Mouse (Mus musculus) heart, adult 8-10 months (tissue): ENCODE data around the gene Aldh1a1. TPM values are rescaled to one million over a fixed set of nuclear protein-coding genes. Genes with fewer than 3 reads are reported as not detected.
"Not testable (repeated sequence)": the region's sequence is repeated elsewhere in the genome, so short reads cannot be mapped to it uniquely, and the experiment has no call there.

Source experiments
- DNase-seq: peaks from one replicate; pipeline ENCODE4 v3.0.0; 2022; ENCODE audit warnings: low spot score
- total RNA-seq, 4 experiments: library from RNA; stranded (reverse); gene quantifications; 2 replicates each; pipeline ENCODE4 v1.2.4; 2022

Aldh1a1 gene
- total RNA-seq, result 10 to 100 TPM; 13.8 to 26.4 (median 22.7) TPM

GRCm38 (mm10) chr19:20492491-20492890, at the start of gene Aldh1a1:
Gene Aldh1a1, plus strand, starts transcription at chr19:20492715.
- DNase-seq, result peak; percentile 74

- DNase-seq, result no peak
Measured at GRCm38 (mm10) chr19:20447807-20448206, 44.7 kb upstream of the Aldh1a1 start.

- peak; percentile 19 for DNase-seq
Measured at GRCm38 (mm10) chr19:20449546-20449945, 43.0 kb upstream of the Aldh1a1 start.

GRCm38 (mm10) chr19:20451045-20451444, 41.5 kb upstream of the Aldh1a1 start:
- no peak for DNase-seq

- DNase-seq, result peak; percentile 75
Measured at GRCm38 (mm10) chr19:20484497-20484896, 8.0 kb upstream of the Aldh1a1 start.

GRCm38 (mm10) chr19:20491950-20492349, 565 bp upstream of the Aldh1a1 start:
- DNase-seq, result peak; percentile 39

GRCm38 (mm10) chr19:20496476-20496875, 4.0 kb downstream of the Aldh1a1 start:
- DNase-seq, result no peak

GRCm38 (mm10) chr19:20505359-20505758, 12.8 kb downstream of the Aldh1a1 start:
- DNase-seq, result no peak

- no peak for DNase-seq
Measured at GRCm38 (mm10) chr19:20506936-20507615, 14.6 kb downstream of the Aldh1a1 start.

- DNase-seq, result no peak
Measured at GRCm38 (mm10) chr19:20508609-20509008, 16.1 kb downstream of the Aldh1a1 start.

GRCm38 (mm10) chr19:20511971-20512370, 19.5 kb downstream of the Aldh1a1 start:
- DNase-seq, result no peak

GRCm38 (mm10) chr19:20513181-20513580, 20.7 kb downstream of the Aldh1a1 start:
- DNase-seq, result no peak

- DNase-seq, result no peak
Measured at GRCm38 (mm10) chr19:20513688-20514361, 21.3 kb downstream of the Aldh1a1 start.

- no peak for DNase-seq
Measured at GRCm38 (mm10) chr19:20516481-20516880, 24.0 kb downstream of the Aldh1a1 start.

- not testable (repeated sequence) for DNase-seq
Measured at GRCm38 (mm10) chr19:20529156-20529555, 36.6 kb downstream of the Aldh1a1 start.

GRCm38 (mm10) chr19:20529921-20530696, 37.6 kb downstream of the Aldh1a1 start:
- DNase-seq, result peak; percentile 53

GRCm38 (mm10) chr19:20536538-20536937, 44.0 kb downstream of the Aldh1a1 start:
- peak; percentile 31 for DNase-seq

- DNase-seq, result no peak
Measured at GRCm38 (mm10) chr19:20541044-20541443, 48.5 kb downstream of the Aldh1a1 start.

GRCm38 (mm10) chr19:20541924-20542323, 49.4 kb downstream of the Aldh1a1 start:
- DNase-seq, result no peak

- DNase-seq, result no peak
Measured at GRCm38 (mm10) chr19:20543816-20544215, 51.3 kb downstream of the Aldh1a1 start.

GRCm38 (mm10) chr19:20544941-20545340, 52.4 kb downstream of the Aldh1a1 start:
- DNase-seq, result no peak

- DNase-seq, result no peak
Measured at GRCm38 (mm10) chr19:20547025-20547424, 54.5 kb downstream of the Aldh1a1 start.
